Mouse (Mus musculus): ENCODE results near the gene Cntnap5a. TPM values are rescaled to one million over a fixed set of nuclear protein-coding genes. Genes with fewer than 3 reads are reported as not detected.
A peak's percentile ranks its signal among the peaks of the same experiment; 100 is the strongest.

The Cntnap5a gene
- polyA plus RNA-seq, 1 experiment = 0.10 TPM

DNA sequence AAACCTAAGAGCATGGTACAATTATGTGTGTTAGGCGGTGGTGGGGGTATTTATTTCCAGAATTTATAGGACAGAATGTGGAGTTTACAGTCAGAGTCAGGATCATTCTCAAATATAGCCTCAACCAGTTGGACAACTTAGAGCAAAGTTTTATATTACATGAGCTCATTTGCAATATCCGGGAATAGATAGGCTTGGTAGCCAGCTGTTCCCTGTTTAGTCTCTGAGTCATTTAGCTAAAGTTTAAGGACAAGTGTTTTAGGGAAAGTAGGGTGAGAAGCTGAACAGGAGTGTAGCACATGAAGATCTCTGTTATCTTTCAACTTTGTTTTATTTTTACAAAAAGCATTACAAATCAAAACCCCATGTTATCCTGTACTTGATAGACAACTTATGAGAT, 559.3 kb downstream of the Cntnap5a start:
- Histone ChIP-seq H3K9me3 (replicated peaks; ENCODE audit: control insufficient read depth, insufficient read depth, low read length, poor library complexity, severe bottlenecking) (no peaks in the 10 kb centered on the region), H3K27ac (ENCODE audit: insufficient read depth, low read length) (no peak overlapping the region), H3K4me1 (ENCODE audit: control insufficient read depth, insufficient read depth, low read length) (no peaks in the 10 kb centered on the region), H3K27me3 (ENCODE audit: control insufficient read depth, insufficient read depth, low read length, poor library complexity, severe bottlenecking) (no peaks in the 10 kb centered on the region), H3K36me3 (ENCODE audit: control insufficient read depth, insufficient read depth, low read length, poor library complexity, severe bottlenecking) (no peaks in the 10 kb centered on the region), H3K4me3 (ENCODE audit: low read depth, low read length) (no peak overlapping the region), H3K9ac (ENCODE audit: low read depth, poor library complexity, severe bottlenecking) (no peak overlapping the region)
- TF ChIP-seq EP300 (IDR thresholded peaks at IDR 0.05; ENCODE audit: insufficient read depth, low read depth, low read length) (no peak), POLR2A (IDR thresholded peaks at IDR 0.05; ENCODE audit: insufficient read depth, low read length) (no peak), CTCF (IDR thresholded peaks at IDR 0.05; ENCODE audit: low read depth, low read length) (no peak)

DNA sequence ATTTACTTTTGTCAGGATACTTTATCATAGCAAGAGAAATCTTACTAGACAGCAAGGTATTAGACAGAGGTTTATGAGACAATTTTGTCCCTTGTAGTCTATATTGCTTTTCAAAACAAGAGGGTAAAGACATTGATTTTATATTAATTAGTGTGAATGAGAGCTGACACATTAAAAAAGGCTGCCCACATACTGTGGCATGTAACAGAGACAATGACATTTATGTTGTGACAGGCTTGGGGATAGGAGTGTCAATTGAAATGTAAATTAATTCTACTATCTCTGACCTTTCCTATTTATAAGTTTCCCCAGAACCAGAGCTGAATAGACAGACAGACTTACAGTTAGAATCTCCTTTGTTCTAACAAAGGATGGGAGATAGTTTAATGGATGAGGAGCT, 596.6 kb downstream of the Cntnap5a start:
- no peaks in the 10 kb centered on the region for H3K27me3 ChIP-seq (ENCODE audit: control insufficient read depth, insufficient read depth, low read length, poor library complexity, severe bottlenecking)
- 0 out of 2 replicates have a peak, but pooled peaks cover 2% of the 10 kb centered on the region for H3K9me3 ChIP-seq (replicated peaks; ENCODE audit: control insufficient read depth, insufficient read depth, low read length, poor library complexity, severe bottlenecking)
- no peak overlapping the region for H3K27ac ChIP-seq (ENCODE audit: insufficient read depth, low read length)
- no peaks in the 10 kb centered on the region for H3K4me1 ChIP-seq (ENCODE audit: control insufficient read depth, insufficient read depth, low read length)
- H3K9ac ChIP-seq (ENCODE audit: low read depth, poor library complexity, severe bottlenecking) = no peak overlapping the region
- H3K4me3 ChIP-seq (ENCODE audit: low read depth, low read length) = no peak overlapping the region
- no peak for TF ChIP-seq EP300 (IDR thresholded peaks at IDR 0.05; ENCODE audit: insufficient read depth, low read depth, low read length)
- no peak for TF ChIP-seq CTCF (IDR thresholded peaks at IDR 0.05; ENCODE audit: low read depth, low read length)
- H3K36me3 ChIP-seq (ENCODE audit: control insufficient read depth, insufficient read depth, low read length, poor library complexity, severe bottlenecking) = no peaks in the 10 kb centered on the region

DNA sequence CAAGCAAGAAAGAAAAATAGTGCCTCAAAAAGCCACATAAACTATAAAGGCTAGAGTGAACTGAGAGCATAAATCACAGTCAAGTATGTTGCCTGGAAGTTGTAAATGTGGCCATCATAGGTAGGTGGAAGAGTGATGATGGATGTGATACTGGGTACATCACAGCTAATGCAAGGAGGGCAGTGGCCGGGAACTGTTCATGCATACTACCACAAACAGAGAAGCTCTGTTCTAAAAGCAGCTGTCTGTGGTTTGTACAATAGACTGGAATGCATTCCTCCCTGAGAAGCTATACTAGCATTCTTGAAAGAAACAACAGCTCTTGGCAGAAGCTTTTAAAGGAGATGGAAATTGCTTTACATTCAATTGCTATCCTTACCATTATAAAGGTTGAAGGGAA, 599.4 kb downstream of the Cntnap5a start:
- no peak overlapping the region for H3K27ac ChIP-seq (ENCODE audit: insufficient read depth, low read length)
- no peak overlapping the region for H3K9ac ChIP-seq (ENCODE audit: low read depth, poor library complexity, severe bottlenecking)
- TF ChIP-seq CTCF (IDR thresholded peaks at IDR 0.05; ENCODE audit: low read depth, low read length) (no peak), POLR2A (IDR thresholded peaks at IDR 0.05; ENCODE audit: insufficient read depth, low read length) (no peak), EP300 (IDR thresholded peaks at IDR 0.05; ENCODE audit: insufficient read depth, low read depth, low read length) (no peak)
- H3K4me1 ChIP-seq (ENCODE audit: control insufficient read depth, insufficient read depth, low read length) = no peaks in the 10 kb centered on the region
- H3K4me3 ChIP-seq (ENCODE audit: low read depth, low read length) = no peak overlapping the region
- H3K27me3 ChIP-seq (ENCODE audit: control insufficient read depth, insufficient read depth, low read length, poor library complexity, severe bottlenecking) = no peaks in the 10 kb centered on the region
- no peaks in the 10 kb centered on the region for H3K9me3 ChIP-seq (replicated peaks; ENCODE audit: control insufficient read depth, insufficient read depth, low read length, poor library complexity, severe bottlenecking)
- no peaks in the 10 kb centered on the region for H3K36me3 ChIP-seq (ENCODE audit: control insufficient read depth, insufficient read depth, low read length, poor library complexity, severe bottlenecking)

DNA sequence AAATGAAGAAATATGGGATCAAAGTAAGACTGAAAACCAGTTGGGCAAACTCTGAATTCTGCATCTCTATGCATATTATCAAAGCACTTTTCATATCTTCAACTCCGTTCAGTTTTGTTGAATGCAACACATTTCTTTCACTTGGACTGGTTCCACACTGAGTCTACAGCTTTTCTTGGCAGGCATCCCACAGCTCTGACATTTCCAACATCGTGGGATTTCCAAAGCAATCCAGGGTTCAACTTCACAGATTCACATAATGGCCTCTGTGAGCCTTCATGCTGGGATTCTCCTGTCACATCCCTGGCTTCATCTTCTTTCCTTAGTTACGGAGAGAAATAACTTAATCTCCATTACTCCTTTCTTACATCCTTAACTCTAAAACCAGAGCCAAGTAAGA, 622.0 kb downstream of the Cntnap5a start:
- TF ChIP-seq POLR2A (IDR thresholded peaks at IDR 0.05; ENCODE audit: insufficient read depth, low read length) (no peak), CTCF (IDR thresholded peaks at IDR 0.05; ENCODE audit: low read depth, low read length) (no peak), EP300 (IDR thresholded peaks at IDR 0.05; ENCODE audit: insufficient read depth, low read depth, low read length) (no peak)
- H3K9ac ChIP-seq (ENCODE audit: low read depth, poor library complexity, severe bottlenecking) = no peak overlapping the region
- no peaks in the 10 kb centered on the region for H3K4me1 ChIP-seq (ENCODE audit: control insufficient read depth, insufficient read depth, low read length)
- no peak overlapping the region for H3K27ac ChIP-seq (ENCODE audit: insufficient read depth, low read length)
- no peak overlapping the region for H3K4me3 ChIP-seq (ENCODE audit: low read depth, low read length)
- H3K27me3 ChIP-seq (ENCODE audit: control insufficient read depth, insufficient read depth, low read length, poor library complexity, severe bottlenecking) = no peaks in the 10 kb centered on the region
- H3K36me3 ChIP-seq (ENCODE audit: control insufficient read depth, insufficient read depth, low read length, poor library complexity, severe bottlenecking) = no peaks in the 10 kb centered on the region
- H3K9me3 ChIP-seq (replicated peaks; ENCODE audit: control insufficient read depth, insufficient read depth, low read length, poor library complexity, severe bottlenecking) = no peaks in the 10 kb centered on the region

DNA sequence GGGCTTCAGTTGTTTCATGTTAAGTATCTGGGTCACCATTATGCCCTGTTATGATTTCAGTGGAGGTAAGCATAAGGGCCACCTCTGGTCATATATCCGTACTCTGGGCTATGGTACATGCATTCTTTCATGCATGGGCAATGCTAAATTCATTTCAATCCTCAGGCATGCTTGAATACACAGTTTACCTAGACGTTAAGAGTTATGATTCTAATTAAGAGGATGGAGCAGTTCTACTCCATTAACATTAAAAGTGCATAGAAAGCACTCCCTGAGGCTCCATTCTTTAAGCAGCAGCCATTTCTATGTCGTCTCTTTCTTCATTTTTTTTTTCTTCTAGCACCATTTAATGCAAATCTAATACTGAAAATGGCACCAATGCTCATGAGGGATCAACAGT, 627.0 kb downstream of the Cntnap5a start:
- no peak overlapping the region for H3K9ac ChIP-seq (ENCODE audit: low read depth, poor library complexity, severe bottlenecking)
- TF ChIP-seq CTCF (IDR thresholded peaks at IDR 0.05; ENCODE audit: low read depth, low read length) (no peak), EP300 (IDR thresholded peaks at IDR 0.05; ENCODE audit: insufficient read depth, low read depth, low read length) (no peak), POLR2A (IDR thresholded peaks at IDR 0.05; ENCODE audit: insufficient read depth, low read length) (no peak)
- no peaks in the 10 kb centered on the region for H3K36me3 ChIP-seq (ENCODE audit: control insufficient read depth, insufficient read depth, low read length, poor library complexity, severe bottlenecking)
- H3K27ac ChIP-seq (ENCODE audit: insufficient read depth, low read length) = no peak overlapping the region
- H3K9me3 ChIP-seq (replicated peaks; ENCODE audit: control insufficient read depth, insufficient read depth, low read length, poor library complexity, severe bottlenecking) = no peaks in the 10 kb centered on the region
- no peaks in the 10 kb centered on the region for H3K27me3 ChIP-seq (ENCODE audit: control insufficient read depth, insufficient read depth, low read length, poor library complexity, severe bottlenecking)
- H3K4me3 ChIP-seq (ENCODE audit: low read depth, low read length) = no peak overlapping the region
- no peaks in the 10 kb centered on the region for H3K4me1 ChIP-seq (ENCODE audit: control insufficient read depth, insufficient read depth, low read length)

DNA sequence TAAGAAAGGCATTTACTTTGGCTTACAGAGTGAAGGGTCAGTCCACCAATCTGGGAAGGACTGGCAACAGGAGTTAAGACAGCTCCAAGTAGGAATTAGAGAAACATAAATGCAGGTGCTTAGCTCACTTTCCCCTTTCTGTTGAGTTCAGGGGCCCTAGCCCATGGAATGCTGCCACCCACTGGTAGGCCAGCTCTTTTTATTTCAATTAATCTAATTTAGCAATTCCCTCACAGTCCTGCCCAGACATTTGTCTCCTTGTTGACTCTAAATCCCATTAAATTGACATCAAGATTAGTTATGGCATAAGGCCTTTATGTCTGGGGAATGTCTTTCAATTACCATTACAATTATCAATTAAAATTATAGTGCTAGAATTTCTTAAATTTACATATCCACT, 628.7 kb downstream of the Cntnap5a start:
- no peaks in the 10 kb centered on the region for H3K4me1 ChIP-seq (ENCODE audit: control insufficient read depth, insufficient read depth, low read length)
- H3K36me3 ChIP-seq (ENCODE audit: control insufficient read depth, insufficient read depth, low read length, poor library complexity, severe bottlenecking) = no peaks in the 10 kb centered on the region
- no peak overlapping the region for H3K4me3 ChIP-seq (ENCODE audit: low read depth, low read length)
- TF ChIP-seq EP300 (IDR thresholded peaks at IDR 0.05; ENCODE audit: insufficient read depth, low read depth, low read length) = no peak
- TF ChIP-seq POLR2A (IDR thresholded peaks at IDR 0.05; ENCODE audit: insufficient read depth, low read length) = no peak
- TF ChIP-seq CTCF (IDR thresholded peaks at IDR 0.05; ENCODE audit: low read depth, low read length) = peak; percentile 27
- H3K27me3 ChIP-seq (ENCODE audit: control insufficient read depth, insufficient read depth, low read length, poor library complexity, severe bottlenecking) = no peaks in the 10 kb centered on the region
- no peak overlapping the region for H3K9ac ChIP-seq (ENCODE audit: low read depth, poor library complexity, severe bottlenecking)
- H3K9me3 ChIP-seq (replicated peaks; ENCODE audit: control insufficient read depth, insufficient read depth, low read length, poor library complexity, severe bottlenecking) = no peaks in the 10 kb centered on the region
- no peak overlapping the region for H3K27ac ChIP-seq (ENCODE audit: insufficient read depth, low read length)

Data from ES-Bruce4 (cell line).